Mouse (Mus musculus): Measurements from ENCODE around the gene Icam2. TPM values are rescaled to one million over a fixed set of nuclear protein-coding genes. Genes with fewer than 3 reads are reported as not detected.

The Icam2 gene
- 0.03 and 0.14 TPM in 2 replicates for polyA plus RNA-seq (2012)

GRCm38 (mm10) chr11:106387791-106388216, at the start of gene Icam2:
Gene Icam2, minus strand, starts transcription at chr11:106388075.
- no peaks in the 10 kb centered on the region for H3K9me3 ChIP-seq (ENCODE audit: control insufficient read depth, low read length)
- H3K4me3 ChIP-seq (replicated peaks), result no peak within 1 kb of the TSS
- peaks cover 37% of the 10 kb centered on the region for H3K4me1 ChIP-seq (ENCODE audit: control insufficient read depth)
- TF ChIP-seq GATA1 (IDR thresholded peaks at IDR 0.05; ENCODE audit: low read length) (no peak), TAL1 (IDR thresholded peaks at IDR 0.05; ENCODE audit: low read length) (no peak)
- H3K36me3 ChIP-seq (ENCODE audit: control insufficient read depth), result no peaks in the 10 kb centered on the region
- H3K27me3 ChIP-seq (ENCODE audit: control insufficient read depth), result no peaks in the 10 kb centered on the region

GRCm38 (mm10) chr11:106437543-106437942, 49.7 kb upstream of the Icam2 start:
- TF ChIP-seq TAL1 (IDR thresholded peaks at IDR 0.05; ENCODE audit: low read length), result no peak
- no peak for TF ChIP-seq GATA1 (IDR thresholded peaks at IDR 0.05; ENCODE audit: low read length)
- Histone ChIP-seq H3K27me3 (ENCODE audit: control insufficient read depth) (no peaks in the 10 kb centered on the region), H3K36me3 (ENCODE audit: control insufficient read depth) (peaks cover 16% of the 10 kb centered on the region), H3K4me1 (ENCODE audit: control insufficient read depth) (peaks cover 27% of the 10 kb centered on the region), H3K4me3 (replicated peaks) (no peak overlapping the region), H3K9me3 (ENCODE audit: control insufficient read depth, low read length) (no peaks in the 10 kb centered on the region)

DNA sequence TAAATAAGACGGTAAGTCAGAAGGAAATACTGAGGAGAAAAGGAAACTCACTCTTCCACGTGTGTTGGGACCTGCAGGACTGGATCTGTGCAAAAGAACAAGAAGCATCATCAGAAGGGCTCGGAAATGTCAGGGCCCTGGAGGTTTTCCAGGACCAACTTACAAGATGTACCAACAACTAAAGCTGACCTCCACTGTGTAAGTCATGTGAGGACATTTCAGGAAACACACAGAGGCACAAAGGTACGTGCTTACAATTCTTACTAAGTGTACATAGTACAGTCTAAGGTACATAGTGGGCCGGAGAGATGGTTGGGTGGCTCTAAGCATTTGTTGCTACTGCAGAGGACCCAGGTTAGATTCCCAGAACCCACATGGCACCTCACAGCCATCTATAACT, 49.2 kb upstream of the Icam2 start:
- Histone ChIP-seq H3K4me3 (replicated peaks) (no peak overlapping the region), H3K4me1 (ENCODE audit: control insufficient read depth) (peaks cover 27% of the 10 kb centered on the region)

GRCm38 (mm10) chr11:106430392-106430791, 42.5 kb upstream of the Icam2 start:
- Histone ChIP-seq H3K9me3 (ENCODE audit: control insufficient read depth, low read length) (no peaks in the 10 kb centered on the region), H3K4me1 (ENCODE audit: control insufficient read depth) (no peaks in the 10 kb centered on the region), H3K4me3 (replicated peaks) (no peak overlapping the region), H3K27me3 (ENCODE audit: control insufficient read depth) (no peaks in the 10 kb centered on the region), H3K36me3 (ENCODE audit: control insufficient read depth) (peaks cover 41% of the 10 kb centered on the region)
- TF ChIP-seq GATA1 (IDR thresholded peaks at IDR 0.05; ENCODE audit: low read length), result no peak
- no peak for TF ChIP-seq TAL1 (IDR thresholded peaks at IDR 0.05; ENCODE audit: low read length)

More for the DNA sequence above, 49.2 kb upstream of the Icam2 start:
- H3K9me3 ChIP-seq (ENCODE audit: control insufficient read depth, low read length), result no peaks in the 10 kb centered on the region
- no peaks in the 10 kb centered on the region for H3K27me3 ChIP-seq (ENCODE audit: control insufficient read depth)
- H3K36me3 ChIP-seq (ENCODE audit: control insufficient read depth), result peaks cover 19% of the 10 kb centered on the region
- no peak for TF ChIP-seq GATA1 (IDR thresholded peaks at IDR 0.05; ENCODE audit: low read length)
- TF ChIP-seq TAL1 (IDR thresholded peaks at IDR 0.05; ENCODE audit: low read length), result no peak

DNA sequence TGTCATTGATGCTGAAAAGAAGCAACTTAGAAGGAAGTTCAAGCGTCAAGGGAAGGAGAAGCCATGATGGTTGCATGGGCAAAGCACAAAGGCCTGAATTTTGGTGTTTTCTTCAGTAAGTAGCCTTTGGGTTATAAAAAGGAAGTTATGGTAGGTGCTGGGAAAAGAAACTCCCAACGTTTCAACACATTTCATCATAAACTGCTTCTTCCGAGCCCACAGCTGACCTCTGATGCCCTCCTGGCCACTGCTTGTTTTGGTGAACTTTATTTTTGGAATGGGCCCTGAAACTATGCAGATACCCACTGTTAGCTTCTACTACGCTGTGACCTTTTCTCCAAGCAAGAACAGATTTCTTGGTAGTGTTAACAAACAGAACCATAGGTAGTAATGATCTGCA, 41.8 kb upstream of the Icam2 start:
- Histone ChIP-seq H3K4me1 (ENCODE audit: control insufficient read depth) (no peaks in the 10 kb centered on the region), H3K27me3 (ENCODE audit: control insufficient read depth) (no peaks in the 10 kb centered on the region), H3K4me3 (replicated peaks) (no peak overlapping the region), H3K9me3 (ENCODE audit: control insufficient read depth, low read length) (no peaks in the 10 kb centered on the region), H3K36me3 (ENCODE audit: control insufficient read depth) (peaks cover 45% of the 10 kb centered on the region)
- no peak for TF ChIP-seq TAL1 (IDR thresholded peaks at IDR 0.05; ENCODE audit: low read length)
- no peak for TF ChIP-seq GATA1 (IDR thresholded peaks at IDR 0.05; ENCODE audit: low read length)

DNA sequence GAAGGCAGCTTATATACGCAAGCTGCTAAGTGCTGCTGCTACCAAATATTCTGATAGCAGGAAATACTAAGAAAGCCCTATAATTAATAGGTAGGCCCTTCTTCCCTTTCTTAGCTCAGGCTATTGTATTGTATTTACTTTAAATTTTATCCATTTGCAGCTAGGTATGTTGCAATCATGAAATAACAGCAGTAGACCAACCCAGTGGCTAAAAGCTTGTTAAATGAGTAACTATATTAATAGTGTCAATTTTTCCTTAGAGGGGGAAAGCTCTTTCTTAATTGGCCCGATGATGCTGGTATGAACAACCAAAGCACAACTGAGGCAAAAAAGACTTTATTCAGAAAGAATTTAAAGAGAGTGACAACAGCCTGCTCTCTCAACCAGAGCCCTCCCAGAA, 40.7 kb upstream of the Icam2 start:
- Histone ChIP-seq H3K9me3 (ENCODE audit: control insufficient read depth, low read length) (no peaks in the 10 kb centered on the region), H3K4me1 (ENCODE audit: control insufficient read depth) (no peaks in the 10 kb centered on the region), H3K4me3 (replicated peaks) (no peak overlapping the region), H3K27me3 (ENCODE audit: control insufficient read depth) (no peaks in the 10 kb centered on the region), H3K36me3 (ENCODE audit: control insufficient read depth) (peaks cover 41% of the 10 kb centered on the region)
- TF ChIP-seq TAL1 (IDR thresholded peaks at IDR 0.05; ENCODE audit: low read length) (no peak), GATA1 (IDR thresholded peaks at IDR 0.05; ENCODE audit: low read length) (no peak)

- TF ChIP-seq TAL1 (IDR thresholded peaks at IDR 0.05; ENCODE audit: low read length) (no peak), GATA1 (IDR thresholded peaks at IDR 0.05; ENCODE audit: low read length) (no peak)
- no peaks in the 10 kb centered on the region for H3K9me3 ChIP-seq (ENCODE audit: control insufficient read depth, low read length)
- no peaks in the 10 kb centered on the region for H3K27me3 ChIP-seq (ENCODE audit: control insufficient read depth)
- H3K4me1 ChIP-seq (ENCODE audit: control insufficient read depth), result no peaks in the 10 kb centered on the region
- H3K36me3 ChIP-seq (ENCODE audit: control insufficient read depth), result peaks cover 44% of the 10 kb centered on the region
- no peak overlapping the region for H3K4me3 ChIP-seq (replicated peaks)
Observed at GRCm38 (mm10) chr11:106428106-106428505, 40.2 kb upstream of the Icam2 start.

DNA sequence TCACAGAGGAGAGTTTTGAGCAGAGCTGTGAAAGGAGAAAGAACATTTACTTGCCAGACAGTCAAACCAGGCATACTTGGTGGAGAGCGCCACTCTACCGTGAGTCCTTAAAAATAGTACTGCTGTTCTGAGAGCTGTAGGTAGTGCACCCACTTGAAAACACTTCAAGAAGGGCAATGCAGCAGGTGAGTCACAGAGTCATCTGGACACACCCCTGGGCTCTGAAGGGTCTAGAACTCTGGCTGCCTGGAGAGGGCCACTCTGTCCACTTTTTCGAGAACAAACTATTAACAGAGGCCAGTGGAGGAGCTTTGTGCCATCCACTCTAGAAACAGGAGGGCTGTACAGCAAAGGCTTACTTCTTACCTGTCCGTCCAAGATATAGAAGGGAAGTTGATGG, 38.6 kb upstream of the Icam2 start:
- Histone ChIP-seq H3K4me3 (replicated peaks) (no peak overlapping the region), H3K4me1 (ENCODE audit: control insufficient read depth) (no peaks in the 10 kb centered on the region), H3K9me3 (ENCODE audit: control insufficient read depth, low read length) (no peaks in the 10 kb centered on the region), H3K27me3 (ENCODE audit: control insufficient read depth) (no peaks in the 10 kb centered on the region), H3K36me3 (ENCODE audit: control insufficient read depth) (peaks cover 43% of the 10 kb centered on the region)
- no peak for TF ChIP-seq TAL1 (IDR thresholded peaks at IDR 0.05; ENCODE audit: low read length)
- no peak for TF ChIP-seq GATA1 (IDR thresholded peaks at IDR 0.05; ENCODE audit: low read length)

DNA sequence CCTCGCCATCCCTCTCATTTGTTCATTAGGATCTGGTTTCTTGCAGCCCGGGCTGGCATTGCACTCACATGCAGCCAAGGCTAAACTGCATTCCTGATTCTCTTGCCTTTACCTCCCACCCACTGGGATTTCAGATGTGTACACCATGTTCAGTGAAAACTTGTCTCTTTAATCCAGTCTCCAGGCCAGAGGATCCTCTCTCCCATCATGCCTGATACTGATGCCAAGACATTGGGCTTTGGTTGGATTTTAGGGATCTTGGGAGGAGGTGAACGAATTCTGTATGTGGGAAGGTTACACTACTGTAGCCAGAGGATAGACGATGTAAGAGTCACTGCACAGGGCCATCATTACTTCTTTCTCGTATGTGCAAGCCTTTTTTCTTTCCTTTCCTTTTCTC, 37.3 kb upstream of the Icam2 start:
- Histone ChIP-seq H3K4me3 (replicated peaks) (no peak overlapping the region), H3K36me3 (ENCODE audit: control insufficient read depth) (peaks cover 50% of the 10 kb centered on the region), H3K9me3 (ENCODE audit: control insufficient read depth, low read length) (no peaks in the 10 kb centered on the region), H3K27me3 (ENCODE audit: control insufficient read depth) (no peaks in the 10 kb centered on the region), H3K4me1 (ENCODE audit: control insufficient read depth) (no peaks in the 10 kb centered on the region)
- TF ChIP-seq GATA1 (IDR thresholded peaks at IDR 0.05; ENCODE audit: low read length), result no peak
- no peak for TF ChIP-seq TAL1 (IDR thresholded peaks at IDR 0.05; ENCODE audit: low read length)
